Mouse (Mus musculus) ES-Bruce4 (cell line): ENCODE results near the gene Sfxn5. TPM values are rescaled to one million over a fixed set of nuclear protein-coding genes. Genes with fewer than 3 reads are reported as not detected.

Source experiments
- H3K27ac ChIP-seq: 2 replicates; pipeline ENCODE4 v1.5.1; 2012; ENCODE audit warnings: low read length, inconsistent platforms; ENCODE audit not compliant: insufficient read depth
- H3K27me3 ChIP-seq: 2 replicates; pipeline ENCODE4 v1.6.1; 2012; ENCODE audit warnings: mild to moderate bottlenecking, low read length, inconsistent platforms; ENCODE audit not compliant: control insufficient read depth, poor library complexity, insufficient read depth, severe bottlenecking
- H3K36me3 ChIP-seq: 2 replicates; pipeline ENCODE4 v1.6.1; 2012; ENCODE audit warnings: inconsistent platforms, mild to moderate bottlenecking, low read length, moderate library complexity; ENCODE audit not compliant: control insufficient read depth, poor library complexity, insufficient read depth, severe bottlenecking
- H3K4me1 ChIP-seq: one replicate; pipeline ENCODE4 v1.8.1; 2011; ENCODE audit warnings: low read length; ENCODE audit not compliant: control insufficient read depth, insufficient read depth
- H3K4me3 ChIP-seq: 2 replicates; pipeline ENCODE4 v1.5.1; 2011; ENCODE audit warnings: low read depth, mild to moderate bottlenecking, low read length
- H3K9ac ChIP-seq: 2 replicates; pipeline ENCODE4 v1.6.1; 2012; ENCODE audit warnings: low read depth, mild to moderate bottlenecking, inconsistent platforms; ENCODE audit not compliant: poor library complexity, severe bottlenecking
- H3K9me3 ChIP-seq: replicated peaks from 2 replicates; pipeline ENCODE4 v1.6.1; 2012; ENCODE audit warnings: mild to moderate bottlenecking, low read length, inconsistent platforms; ENCODE audit not compliant: control insufficient read depth, poor library complexity, insufficient read depth, severe bottlenecking
- CTCF ChIP-seq: IDR thresholded peaks from one replicate; pipeline ENCODE4 v1.8.1; 2011; ENCODE audit warnings: low read depth, low read length
- EP300 ChIP-seq: IDR thresholded peaks from 2 replicates; pipeline ENCODE4 v1.6.1; 2011; ENCODE audit warnings: low read depth, low read length; ENCODE audit not compliant: insufficient read depth
- POLR2A ChIP-seq: IDR thresholded peaks from one replicate; pipeline ENCODE4 v1.8.1; 2011; ENCODE audit warnings: low read length; ENCODE audit not compliant: insufficient read depth
- polyA plus RNA-seq: library from polyadenylated mRNA; stranded (reverse); fragments of >200 nt; gene quantifications from 2 replicates; pipeline ENCODE4 v1.2.4, GENCODE M21; 2011; ENCODE audit warnings: low read depth; ENCODE audit not compliant: missing spikeins, insufficient read depth, insufficient read length

The Sfxn5 gene
- polyA plus RNA-seq, 1 experiment = 6.0 TPM

DNA sequence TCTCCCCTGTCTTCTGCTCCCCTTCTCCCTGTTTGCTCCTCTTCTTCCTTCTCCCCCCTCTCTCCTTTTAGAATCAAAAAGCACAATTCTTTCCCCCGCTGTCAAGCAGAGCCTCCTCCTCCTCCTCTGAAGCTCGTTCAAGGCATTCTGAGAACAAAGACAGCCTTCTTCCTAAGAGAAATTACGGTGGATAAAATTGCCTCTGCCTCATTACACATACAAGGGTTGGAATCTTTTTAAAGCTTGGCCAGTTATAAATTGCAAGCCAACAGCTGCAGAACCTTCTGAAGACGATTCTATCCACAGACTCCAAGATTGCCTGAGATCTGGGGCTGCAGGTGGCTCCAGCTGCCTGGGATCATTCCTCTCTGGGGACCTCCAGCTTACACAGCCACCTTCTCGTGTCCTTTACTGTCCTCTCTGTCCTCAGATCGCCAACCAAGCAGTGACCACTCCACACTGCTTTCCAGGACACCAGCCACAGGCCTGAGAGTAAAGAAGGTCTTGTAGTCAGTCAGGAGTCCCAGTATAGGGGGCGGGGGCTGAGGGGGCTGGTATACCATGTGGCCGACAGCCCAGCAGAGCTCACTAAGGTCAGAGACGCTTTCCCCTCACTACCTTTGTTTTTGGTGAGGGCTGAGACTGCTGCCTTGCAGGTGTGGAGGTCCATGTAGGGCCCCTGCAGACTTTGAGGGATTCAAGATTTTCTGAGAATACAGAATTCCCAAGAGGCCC lies 19.0 kb downstream of the Sfxn5 start:
- Histone ChIP-seq H3K9me3 (no peaks in the 10 kb centered on the region), H3K4me1 (no peaks in the 10 kb centered on the region), H3K4me3 (no peak overlapping the region), H3K27me3 (no peaks in the 10 kb centered on the region), H3K9ac (no peak overlapping the region), H3K36me3 (no peaks in the 10 kb centered on the region), H3K27ac (no peak overlapping the region)
- TF ChIP-seq EP300 (no peak), CTCF (no peak), POLR2A (no peak)

DNA sequence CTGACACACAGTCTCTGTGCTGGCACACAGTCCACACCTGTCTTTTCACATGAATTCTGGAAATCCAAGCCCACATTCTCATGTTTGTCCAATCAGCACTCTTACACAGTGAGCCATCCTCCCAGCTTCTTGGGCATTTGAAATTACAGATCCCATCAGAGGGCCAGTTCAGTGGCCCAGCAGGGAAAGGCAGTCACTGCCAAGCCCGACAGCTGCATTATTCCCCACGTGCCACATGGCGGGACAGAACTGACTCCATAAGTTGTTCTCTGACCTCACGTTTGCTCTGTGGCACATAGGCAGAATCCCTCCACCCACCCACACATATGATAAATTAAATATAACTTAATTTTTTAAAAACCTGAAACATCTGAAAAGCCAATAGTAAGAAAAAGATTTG lies 25.3 kb downstream of the Sfxn5 start:
- no peak overlapping the region for H3K4me3 ChIP-seq
- H3K9ac ChIP-seq = no peak overlapping the region
- H3K4me1 ChIP-seq = no peaks in the 10 kb centered on the region
- H3K9me3 ChIP-seq = no peaks in the 10 kb centered on the region
- H3K36me3 ChIP-seq = no peaks in the 10 kb centered on the region
- H3K27ac ChIP-seq = no peak overlapping the region
- no peaks in the 10 kb centered on the region for H3K27me3 ChIP-seq
- TF ChIP-seq CTCF (no peak), POLR2A (no peak)

DNA sequence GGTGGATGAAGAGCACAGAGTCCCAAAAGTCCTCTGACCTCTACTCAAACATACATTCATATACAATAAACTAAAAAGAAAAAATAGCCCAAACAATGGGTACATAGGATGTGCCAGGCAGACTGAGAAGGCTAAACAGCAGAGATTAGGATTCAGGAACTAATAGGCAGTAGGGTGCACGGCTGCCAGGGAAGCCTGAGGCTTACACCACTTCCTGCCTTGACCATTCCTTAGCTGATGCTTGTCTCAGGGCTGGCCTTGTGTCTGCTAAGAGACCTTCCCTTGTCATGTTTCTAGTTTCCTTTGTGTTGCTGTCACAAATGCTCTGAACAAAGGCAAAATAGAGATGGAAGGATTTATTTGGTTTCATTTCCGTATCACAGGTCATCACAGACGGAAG lies 26.8 kb downstream of the Sfxn5 start:
- Histone ChIP-seq H3K27ac (no peak overlapping the region), H3K27me3 (no peaks in the 10 kb centered on the region), H3K9me3 (no peaks in the 10 kb centered on the region), H3K4me1 (no peaks in the 10 kb centered on the region), H3K4me3 (no peak overlapping the region), H3K9ac (no peak overlapping the region), H3K36me3 (no peaks in the 10 kb centered on the region)
- TF ChIP-seq CTCF (no peak), POLR2A (no peak), EP300 (no peak)

DNA sequence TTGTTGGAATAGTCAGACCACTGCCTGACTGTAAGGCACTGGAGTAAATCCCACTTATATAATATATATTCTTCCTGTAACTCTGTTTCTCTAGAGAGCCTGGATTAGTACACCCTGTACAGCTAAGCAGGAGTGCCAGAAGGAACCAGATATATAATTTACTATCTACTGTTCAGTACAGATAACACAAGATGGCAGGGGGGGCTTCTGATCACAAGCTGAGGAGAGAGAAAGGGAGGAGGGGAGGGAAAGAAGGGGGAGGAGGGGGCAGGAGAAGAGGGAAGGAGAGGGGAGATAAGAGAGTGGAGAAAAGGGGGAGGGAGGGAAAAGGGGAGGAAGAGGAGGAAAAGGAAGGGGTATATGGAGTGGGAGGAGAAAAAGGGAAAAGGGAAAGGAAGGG lies 27.4 kb downstream of the Sfxn5 start:
- Histone ChIP-seq H3K4me1 (no peaks in the 10 kb centered on the region), H3K9me3 (no peaks in the 10 kb centered on the region), H3K36me3 (no peaks in the 10 kb centered on the region), H3K27me3 (no peaks in the 10 kb centered on the region), H3K9ac (no peak overlapping the region), H3K4me3 (no peak overlapping the region), H3K27ac (no peak overlapping the region)
- no peak for TF ChIP-seq EP300
- no peak for TF ChIP-seq POLR2A
- no peak for TF ChIP-seq CTCF

- Histone ChIP-seq H3K27ac (no peak overlapping the region), H3K36me3 (no peaks in the 10 kb centered on the region), H3K27me3 (no peaks in the 10 kb centered on the region), H3K4me3 (no peak overlapping the region), H3K9me3 (no peaks in the 10 kb centered on the region), H3K9ac (no peak overlapping the region), H3K4me1 (no peaks in the 10 kb centered on the region)
- TF ChIP-seq POLR2A = no peak
- TF ChIP-seq EP300 = no peak
- TF ChIP-seq CTCF = no peak
These were observed 28.3 kb downstream of the Sfxn5 start for GRCm38 (mm10) chr6:85304966-85305365.

GRCm38 (mm10) chr6:85302326-85303055 lies 30.7 kb downstream of the Sfxn5 start:
- H3K9me3 ChIP-seq = no peaks in the 10 kb centered on the region
- H3K9ac ChIP-seq = no peak overlapping the region
- no peaks in the 10 kb centered on the region for H3K27me3 ChIP-seq
- TF ChIP-seq CTCF (no peak), EP300 (no peak), POLR2A (no peak)
- H3K4me1 ChIP-seq = no peaks in the 10 kb centered on the region
- no peak overlapping the region for H3K27ac ChIP-seq
- no peak overlapping the region for H3K4me3 ChIP-seq
- H3K36me3 ChIP-seq = no peaks in the 10 kb centered on the region
